Mouse (Mus musculus): ENCODE data around the gene Snn. TPM values are rescaled to one million over a fixed set of nuclear protein-coding genes. Genes with fewer than 3 reads are reported as not detected.

The Snn gene
- polyA plus RNA-seq, 1 experiment, result 8.7 TPM

DNA sequence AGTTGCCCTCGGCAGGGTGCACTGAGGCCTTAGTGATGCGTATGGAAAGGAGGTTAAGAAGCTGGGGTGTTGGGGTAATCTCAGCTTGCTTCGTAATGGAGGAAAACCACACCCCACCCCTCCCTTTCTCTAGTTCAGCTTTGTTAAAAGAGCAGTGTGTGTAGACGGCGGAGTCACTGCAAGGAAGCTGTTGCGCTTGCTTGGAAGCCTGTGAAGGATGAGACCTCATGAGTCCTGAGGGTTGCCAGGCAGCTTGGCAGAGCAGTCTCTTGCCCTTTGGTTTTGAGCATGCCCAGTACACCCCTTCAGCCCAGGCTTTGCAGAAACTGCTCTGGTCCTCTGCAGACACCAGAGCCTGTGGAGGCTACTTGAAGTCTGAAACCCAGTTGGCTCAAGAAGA lies 12.3 kb downstream of the Snn start:
- WGBS, result 72% methylated on average over 6 of the region's 6 CpGs
- no peak for DNase-seq (ENCODE audit: low read depth, low spot score)

- no peak for DNase-seq (ENCODE audit: low read depth, low spot score)
- 88% methylated on average over 9 of the region's 9 CpGs for WGBS
Observed at GRCm38 (mm10) chr16:11077601-11078201, 17.0 kb downstream of the Snn start.

DNA sequence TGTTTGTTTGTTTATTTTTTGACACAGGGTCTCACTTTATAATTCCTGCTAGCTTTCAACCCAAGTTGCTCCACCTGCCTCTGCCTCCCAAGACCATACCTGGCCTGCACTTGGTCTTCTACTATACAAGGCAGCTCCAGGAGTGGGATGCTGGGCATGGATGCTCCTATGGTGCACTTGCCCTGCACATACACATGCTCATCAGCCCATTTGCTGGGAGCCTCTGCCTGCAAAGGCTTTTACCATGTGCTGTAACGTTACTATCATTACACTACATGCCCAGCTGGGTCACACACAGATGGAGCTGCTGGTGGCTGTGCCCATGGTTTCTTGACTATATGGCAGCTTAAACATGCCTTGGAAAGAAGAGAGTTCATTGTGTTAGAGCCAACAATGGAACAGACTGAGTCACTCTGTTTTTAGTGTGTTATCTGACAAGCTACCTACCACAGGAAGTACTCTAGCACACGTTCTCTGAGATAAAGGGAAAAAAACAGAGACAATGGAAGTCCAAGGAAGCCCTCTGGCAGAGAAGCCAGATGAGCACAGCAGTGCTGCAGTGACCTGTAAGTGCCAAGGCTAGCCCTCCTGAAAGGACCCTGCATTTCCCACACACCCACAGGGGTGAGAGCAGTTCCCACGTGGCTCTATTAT lies 17.6 kb downstream of the Snn start:
- WGBS, result 70% methylated on average over 3 of the region's 3 CpGs
- no peak for DNase-seq (ENCODE audit: low read depth, low spot score)

GRCm38 (mm10) chr16:11084181-11084580 lies 23.4 kb downstream of the Snn start:
- WGBS, result 85% methylated on average over 8 of the region's 8 CpGs
- DNase-seq (ENCODE audit: low read depth, low spot score), result no peak

DNA sequence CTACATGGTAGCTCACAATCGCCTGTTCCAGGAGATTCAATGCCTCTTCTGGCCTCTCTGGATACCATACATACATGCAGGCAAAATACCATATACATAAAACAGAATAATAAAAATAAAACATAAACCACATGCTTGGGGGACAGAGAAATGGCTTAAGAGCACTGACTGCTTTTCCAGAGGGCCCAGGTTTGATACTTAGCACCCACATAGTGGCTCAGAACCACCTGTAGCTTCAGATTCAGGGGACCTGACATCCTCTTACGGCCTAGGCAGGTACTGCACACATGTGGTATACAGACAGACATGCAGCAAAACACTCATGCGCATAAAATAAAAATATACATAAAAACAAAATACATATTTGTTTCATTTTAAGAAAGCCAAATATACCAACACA lies 25.6 kb downstream of the Snn start:
- 96% methylated on average over 3 of the region's 3 CpGs for WGBS
- DNase-seq (ENCODE audit: low read depth, low spot score), result no peak

- no peak for DNase-seq (ENCODE audit: low read depth, low spot score)
- WGBS, result 74% methylated on average over 5 of the region's 5 CpGs
Observed at GRCm38 (mm10) chr16:11086856-11087588, 26.3 kb downstream of the Snn start.

DNA sequence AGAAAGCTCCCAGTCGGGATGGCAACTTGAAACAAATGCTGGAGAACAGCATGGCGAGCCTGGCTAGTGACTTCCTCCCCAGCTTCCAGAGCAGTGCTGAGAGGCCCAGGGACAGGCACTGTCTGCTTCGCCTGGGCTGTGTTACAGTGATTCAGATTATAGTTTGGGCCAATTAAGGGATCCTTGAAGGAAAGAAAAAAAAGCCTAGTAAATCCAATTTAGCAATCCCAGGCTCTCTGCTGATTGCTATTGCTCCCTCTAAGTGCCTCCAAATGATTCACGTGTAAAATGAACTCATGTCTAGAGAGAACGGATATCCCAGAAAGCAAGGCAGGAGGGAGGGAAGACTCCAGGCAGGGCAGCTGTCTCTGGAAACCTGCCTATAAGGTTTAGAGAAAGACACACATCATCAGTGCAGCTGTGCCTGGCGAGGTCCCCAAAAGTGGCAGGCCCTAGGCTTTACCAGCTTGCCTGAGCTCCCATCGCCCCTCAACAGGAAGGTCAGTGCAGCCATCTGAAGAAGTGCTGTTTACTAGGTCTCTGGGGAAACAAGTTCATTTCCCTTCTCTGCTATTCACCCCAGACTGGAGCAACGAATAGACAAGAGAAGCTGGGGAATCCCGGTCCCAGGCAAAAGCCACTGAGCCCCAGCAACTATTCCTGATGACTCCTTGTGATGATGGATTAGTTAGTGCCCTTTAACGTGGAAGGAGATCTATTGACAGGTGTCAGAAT lies 30.3 kb downstream of the Snn start:
- DNase-seq (ENCODE audit: low read depth, low spot score), result no peak
- WGBS, result 78% methylated on average over 10 of the region's 10 CpGs

GRCm38 (mm10) chr16:11092061-11092460 lies 31.3 kb downstream of the Snn start:
- WGBS, result 65% methylated on average over 4 of the region's 4 CpGs
- no peak for DNase-seq (ENCODE audit: low read depth, low spot score)

DNA sequence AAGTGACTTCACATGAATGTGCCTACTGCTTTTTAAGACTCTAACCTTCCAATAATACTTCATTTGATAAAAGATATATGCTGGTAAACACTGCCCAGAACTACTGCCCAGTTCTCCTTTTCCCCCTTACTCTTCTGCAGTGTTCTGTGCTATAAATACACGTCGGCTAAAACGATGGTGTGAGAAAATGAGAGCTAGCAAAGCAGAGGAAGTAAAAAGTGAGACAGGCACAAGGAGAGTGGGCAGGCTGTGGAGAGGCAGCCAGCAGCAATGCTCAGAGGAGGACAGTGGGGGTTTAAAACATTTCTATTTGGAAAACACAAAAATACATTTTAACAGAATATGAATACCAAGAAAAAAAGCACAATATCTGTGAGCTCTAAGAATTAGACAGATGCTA lies 31.8 kb downstream of the Snn start:
- 71% methylated on average over 3 of the region's 3 CpGs for WGBS
- DNase-seq (ENCODE audit: low read depth, low spot score), result no peak

- no peak for DNase-seq (ENCODE audit: low read depth, low spot score)
- WGBS, result 95% methylated on average over 13 of the region's 13 CpGs
Observed at GRCm38 (mm10) chr16:11093717-11094386, 33.1 kb downstream of the Snn start.

GRCm38 (mm10) chr16:11097301-11097700 lies 36.6 kb downstream of the Snn start:
- no peak for DNase-seq (ENCODE audit: low read depth, low spot score)
- WGBS, result 89% methylated on average over 3 of the region's 3 CpGs

GRCm38 (mm10) chr16:11104905-11105304 lies 44.2 kb downstream of the Snn start:
- DNase-seq (ENCODE audit: low read depth, low spot score), result no peak
- 94% methylated on average over 1 of the region's 1 CpGs for WGBS

DNA sequence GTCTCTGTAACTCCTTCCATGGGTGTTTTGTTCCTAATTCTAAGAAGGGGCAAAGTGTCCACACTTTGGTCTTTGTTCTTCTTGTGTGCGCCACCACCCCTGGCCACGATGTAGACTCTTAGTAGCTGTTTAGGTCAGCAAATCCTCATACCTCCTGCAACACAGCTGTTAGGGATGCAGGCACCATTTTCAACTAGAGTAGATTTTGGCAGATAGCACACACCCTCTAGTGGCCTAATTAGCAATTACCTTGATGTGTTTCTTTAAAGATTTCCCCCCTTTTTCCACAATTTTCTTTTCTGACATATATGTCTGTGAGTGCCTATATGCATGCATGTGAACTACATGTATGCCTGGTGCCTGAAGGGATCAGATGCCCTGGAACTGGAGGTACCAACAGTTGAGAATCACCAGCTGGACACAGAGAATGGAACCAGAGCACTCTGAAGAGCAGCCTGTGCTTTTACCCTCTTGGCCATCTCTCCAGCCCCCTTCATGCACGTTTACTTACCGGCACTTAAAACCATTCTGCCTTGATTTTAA lies 48.5 kb downstream of the Snn start:
- 57% methylated on average over 4 of the region's 4 CpGs for WGBS
- no peak for DNase-seq (ENCODE audit: low read depth, low spot score)

DNA sequence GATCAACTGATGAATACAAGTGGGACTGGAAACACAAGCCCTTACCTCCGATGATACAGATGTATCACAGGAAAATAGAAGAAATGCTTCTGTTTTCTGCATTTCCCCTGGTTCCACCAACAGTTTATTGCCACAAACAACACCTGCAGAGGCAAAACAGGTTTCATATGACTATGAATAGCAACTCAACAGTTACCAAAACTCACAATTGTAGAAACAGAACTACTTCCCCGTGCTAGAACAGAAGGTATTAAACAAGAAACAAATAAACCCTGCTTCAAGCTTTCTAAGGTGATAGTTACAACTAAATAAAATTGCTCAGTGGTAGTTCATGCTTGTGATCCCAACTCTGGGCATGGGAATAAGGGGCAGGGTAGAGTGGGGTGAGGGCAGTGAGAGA lies 61.9 kb downstream of the Snn start:
- no peak for DNase-seq (ENCODE audit: low read depth, low spot score)
- 80% methylated on average over 2 of the region's 2 CpGs for WGBS

- 87% methylated on average over 1 of the region's 1 CpGs for WGBS
- no peak for DNase-seq (ENCODE audit: low read depth, low spot score)
Observed at GRCm38 (mm10) chr16:11124110-11124509, 63.4 kb downstream of the Snn start.

Other genes with a start within 250 kb of the Snn start
- gene Gm11172, start 248.0 kb upstream of the Snn start, polyA plus RNA-seq (2012; rRNA removed), result not detected in 2 replicates
- 2.2 and 2.6 TPM in 2 replicates for gene Rmi2, start 225.9 kb upstream of the Snn start, polyA plus RNA-seq (2012; rRNA removed)
- gene Litaf, start 5.2 kb downstream of the Snn start, polyA plus RNA-seq (2012; rRNA removed), result 200 and 251 TPM in 2 replicates
- 35.9 and 45.2 TPM in 2 replicates for gene Txndc11, start 73.7 kb downstream of the Snn start, polyA plus RNA-seq (2012; rRNA removed)
- gene Zc3h7a, start 115.4 kb downstream of the Snn start, polyA plus RNA-seq (2012; rRNA removed), result 60.1 and 94.5 TPM in 2 replicates
- gene Rsl1d1, start 142.4 kb downstream of the Snn start, polyA plus RNA-seq (2012; rRNA removed), result 8.2 and 9.0 TPM in 2 replicates
- gene Gspt1, start 193.4 kb downstream of the Snn start, polyA plus RNA-seq (2012; rRNA removed), result 12.8 and 16.8 TPM in 2 replicates

All from large intestine, adult 2 months (tissue).